Mouse (Mus musculus) erythroblast, embryonic 14.5 days (primary cell): ENCODE measurements around the gene Nkg7.

ENCODE experiments used
- GATA1 ChIP-seq: IDR thresholded peaks from 2 replicates; pipeline ENCODE4 v1.6.1; 2012; ENCODE audit warnings: low read length, inconsistent platforms, mixed read lengths
- TAL1 ChIP-seq: IDR thresholded peaks from 3 replicates; pipeline ENCODE4 v1.6.1; 2012; ENCODE audit warnings: low read length, inconsistent platforms, mixed read lengths

DNA sequence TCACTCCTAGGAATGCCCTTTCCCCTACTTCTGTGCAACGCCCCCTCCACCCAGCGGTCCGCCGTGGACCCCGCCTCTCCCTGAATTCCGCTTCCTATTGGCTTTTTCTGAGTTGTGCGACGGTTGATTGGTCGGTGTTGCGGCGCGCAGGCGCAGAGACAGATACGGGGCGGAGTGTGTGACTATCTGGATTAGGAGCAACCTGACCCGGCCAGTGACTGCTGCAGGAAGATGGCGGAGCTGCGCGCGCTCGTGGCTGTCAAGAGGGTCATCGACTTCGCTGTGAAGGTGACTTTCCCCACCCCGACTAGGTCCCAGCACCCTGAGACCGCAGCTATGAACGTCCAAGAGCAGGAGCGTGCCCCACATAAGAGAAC is 7.0 kb downstream of the Nkg7 start, which contains the start of the genes Etfb and Gm45233:
- no peak; the same call in 1 of the 2 replicates for TF ChIP-seq GATA1
- TF ChIP-seq TAL1 = no peak
